Mouse (Mus musculus): ENCODE data around the gene Sntg2.

- TF ChIP-seq POLR2A (IDR thresholded peaks at IDR 0.05; ENCODE audit: insufficient read depth, low read depth, low read length) (no peak), CTCF (IDR thresholded peaks at IDR 0.05) (no peak), EP300 (IDR thresholded peaks at IDR 0.05; ENCODE audit: insufficient read depth, low read depth, low read length) (no peak)
Observed at GRCm38 (mm10) chr12:30348036-30348435, 25.1 kb downstream of the Sntg2 start.

Measured in heart, adult 2 months (tissue).